Mouse (Mus musculus): ENCODE data around the gene D5Ertd577e.
"Not testable (repeated sequence)": the region's sequence is repeated elsewhere in the genome, so short reads cannot be mapped to it uniquely, and the experiment has no call there.

The D5Ertd577e gene

DNA sequence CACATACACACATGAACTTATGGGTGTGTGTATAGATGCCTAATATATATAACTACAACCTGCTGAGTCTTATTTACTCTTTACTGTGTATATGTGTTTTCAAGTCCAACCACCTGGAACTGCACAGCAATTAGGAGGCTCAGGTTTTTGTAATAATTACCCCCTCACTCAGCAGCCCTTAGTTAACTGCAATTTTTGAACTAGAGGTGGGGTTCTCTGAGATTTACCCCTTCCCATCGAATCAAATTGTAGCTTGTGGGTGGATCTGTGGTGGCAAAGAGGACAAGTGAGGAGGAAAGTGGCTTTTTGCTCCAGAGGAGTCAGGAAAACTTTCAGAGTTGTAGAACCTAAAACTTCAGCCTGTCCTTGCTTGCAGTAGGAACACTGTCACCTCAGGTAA, at the start of gene D5Ertd577e:
Gene D5Ertd577e (plus strand): TSS at position 301 of the 400 bp plus-strand sequence.
- not testable (repeated sequence) for DNase-seq

DNA sequence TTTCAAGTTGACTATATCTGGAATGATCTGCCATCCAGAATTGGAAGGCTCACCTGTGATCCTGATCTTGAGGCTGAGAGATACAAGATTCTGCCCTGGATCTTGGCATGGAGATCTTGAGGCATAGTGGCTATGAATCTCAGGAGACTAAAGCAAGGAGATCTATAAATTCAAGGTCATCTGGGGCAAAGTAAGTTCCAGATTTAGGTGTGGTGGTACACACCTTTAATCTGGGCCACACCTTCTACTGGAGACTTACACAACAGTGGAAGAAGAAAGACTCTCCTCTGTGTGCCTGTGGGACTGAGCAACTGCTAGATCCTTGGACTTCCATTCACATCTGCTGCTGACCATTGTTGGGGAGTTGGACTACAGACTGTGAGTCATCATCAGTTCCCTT, 53.9 kb downstream of the D5Ertd577e start, which contains the start of gene Gm3286:
Gene Gm3286 (plus strand): TSS at position 301 of the 400 bp plus-strand sequence.
- not testable (repeated sequence) for DNase-seq

All from right cerebral cortex, adult 18-20 months (tissue).